Mouse (Mus musculus): ENCODE measurements around the gene H2-T22.
A peak's percentile ranks its signal among the peaks of the same experiment; 100 is the strongest.
"Not testable (repeated sequence)": the region's sequence is repeated elsewhere in the genome, so short reads cannot be mapped to it uniquely, and the experiment has no call there.

Gene H2-T22

GRCm38 (mm10) chr17:36042610-36043169 lies at the start of gene H2-T22, which contains the start of gene Gm6034:
TSS of gene H2-T22 (minus strand) at chr17:36042747.
TSS of gene Gm6034 (plus strand) at chr17:36042961.
- DNase-seq (ENCODE audit: low read depth, low spot score), result peak; percentile 97

GRCm38 (mm10) chr17:36091933-36092332 lies 49.4 kb upstream of the H2-T22 start:
- not testable (repeated sequence) for DNase-seq (ENCODE audit: low read depth, low spot score)

DNA sequence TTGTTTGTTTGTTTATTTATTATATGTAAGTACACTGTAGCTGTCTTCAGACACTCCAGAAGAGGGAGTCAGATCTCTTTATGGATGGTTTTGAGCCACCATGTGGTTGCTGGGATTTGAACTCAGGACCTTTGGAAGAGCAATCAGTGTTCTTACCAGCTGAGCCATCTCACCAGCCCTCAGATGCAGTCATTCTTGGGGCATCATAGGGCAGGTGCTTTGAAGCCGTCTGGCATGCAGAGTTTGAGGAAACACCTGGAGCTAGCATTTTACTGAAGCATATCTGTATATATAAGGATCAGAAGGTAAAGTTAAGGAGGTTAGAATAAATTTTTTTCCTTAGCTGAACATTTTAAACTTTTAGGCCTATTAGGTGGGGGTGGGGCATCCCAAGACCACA lies 43.4 kb upstream of the H2-T22 start:
- not testable (repeated sequence) for DNase-seq (ENCODE audit: low read depth, low spot score)

DNA sequence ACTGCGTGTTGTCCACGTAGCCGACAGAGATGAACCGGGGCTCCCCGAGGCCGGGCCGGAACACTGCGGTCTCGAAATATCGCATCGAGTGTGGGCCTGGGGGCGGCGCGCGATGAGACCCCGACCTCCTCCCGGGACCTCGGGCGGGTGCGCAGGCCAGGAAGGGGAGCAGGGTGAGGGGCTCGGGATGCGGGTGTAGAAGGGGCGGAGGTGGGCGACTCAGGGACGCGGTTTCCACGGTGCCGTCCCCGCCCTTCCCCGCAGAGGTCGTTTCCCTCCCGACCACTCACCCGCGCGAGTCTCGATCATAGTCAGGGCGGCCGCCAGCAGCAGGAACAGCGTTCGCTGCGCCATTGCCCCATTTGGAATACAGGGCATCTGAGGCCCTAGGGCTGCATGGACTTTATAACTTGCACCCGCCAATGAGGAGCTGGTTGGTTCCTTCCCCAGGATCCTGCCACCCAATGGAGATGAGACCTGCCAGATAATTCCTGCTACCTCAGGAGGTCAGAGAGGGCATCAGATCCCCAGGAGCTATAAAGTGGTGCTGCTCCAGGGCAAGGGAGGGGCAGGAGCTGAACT lies 41.4 kb upstream of the H2-T22 start:
- no peak for DNase-seq (ENCODE audit: low read depth, low spot score)

- peak; percentile 78 for DNase-seq (ENCODE audit: low read depth, low spot score)
Measured at GRCm38 (mm10) chr17:36083266-36083869, 40.8 kb upstream of the H2-T22 start.

GRCm38 (mm10) chr17:36082519-36083232 lies 40.1 kb upstream of the H2-T22 start:
- not testable (repeated sequence) for DNase-seq (ENCODE audit: low read depth, low spot score)

GRCm38 (mm10) chr17:36081901-36082300 lies 39.4 kb upstream of the H2-T22 start:
- not testable (repeated sequence) for DNase-seq (ENCODE audit: low read depth, low spot score)

GRCm38 (mm10) chr17:36060829-36061228 lies 18.3 kb upstream of the H2-T22 start:
- DNase-seq (ENCODE audit: low read depth, low spot score), result peak; percentile 84

- DNase-seq (ENCODE audit: low read depth, low spot score), result not testable (repeated sequence)
Measured at GRCm38 (mm10) chr17:36058362-36058761, 15.8 kb upstream of the H2-T22 start, which contains the start of gene Gm11127. TSS of gene Gm11127 (minus strand) at chr17:36058371.

DNA sequence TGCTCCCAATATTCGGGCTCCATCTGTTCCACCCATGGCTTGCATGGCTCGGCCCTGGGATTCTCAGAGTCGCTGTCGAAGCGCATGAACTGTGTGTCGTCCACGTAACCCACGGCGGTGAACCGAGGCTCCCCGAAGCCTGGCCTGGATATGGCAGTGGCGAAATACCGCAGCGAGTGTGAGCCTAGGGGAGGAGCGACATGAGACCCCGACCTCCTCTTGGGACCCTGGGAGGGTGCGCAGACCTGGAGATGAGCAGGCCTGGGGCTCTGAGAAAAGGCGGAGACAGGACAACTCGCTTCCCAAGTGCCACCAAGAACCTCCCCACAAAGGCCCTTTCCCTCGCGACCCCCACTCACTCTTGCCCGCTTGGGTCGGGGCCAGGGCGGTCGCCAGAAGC lies 15.4 kb upstream of the H2-T22 start:
- DNase-seq (ENCODE audit: low read depth, low spot score), result not testable (repeated sequence)

DNA sequence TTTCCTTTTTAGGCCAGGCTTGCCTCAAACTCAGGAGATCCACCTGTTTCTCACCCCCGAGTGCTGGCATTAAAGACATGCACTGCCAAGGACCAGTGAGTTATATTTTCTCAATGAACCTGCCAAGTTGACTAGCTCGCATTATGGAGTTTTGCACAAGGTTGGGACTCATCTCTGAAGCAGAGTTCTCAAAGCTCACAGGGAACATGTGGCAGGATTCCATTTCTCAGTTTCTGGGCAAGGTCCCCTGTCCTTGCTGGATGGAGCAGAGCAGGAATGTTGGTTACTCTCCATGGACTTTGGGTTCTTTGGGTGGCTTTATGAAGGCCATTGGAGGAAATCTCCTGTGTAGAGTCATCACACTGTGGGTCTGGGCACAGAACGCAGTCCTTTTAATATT lies 739 bp upstream of the H2-T22 start:
- no peak for DNase-seq (ENCODE audit: low read depth, low spot score)

- DNase-seq (ENCODE audit: low read depth, low spot score), result not testable (repeated sequence)
Measured at GRCm38 (mm10) chr17:36042055-36042454, 492 bp downstream of the H2-T22 start.

GRCm38 (mm10) chr17:36040604-36041003 lies 1.9 kb downstream of the H2-T22 start:
- not testable (repeated sequence) for DNase-seq (ENCODE audit: low read depth, low spot score)

- DNase-seq (ENCODE audit: low read depth, low spot score), result peak; percentile 34
Measured at GRCm38 (mm10) chr17:36036126-36036525, 6.4 kb downstream of the H2-T22 start.

DNA sequence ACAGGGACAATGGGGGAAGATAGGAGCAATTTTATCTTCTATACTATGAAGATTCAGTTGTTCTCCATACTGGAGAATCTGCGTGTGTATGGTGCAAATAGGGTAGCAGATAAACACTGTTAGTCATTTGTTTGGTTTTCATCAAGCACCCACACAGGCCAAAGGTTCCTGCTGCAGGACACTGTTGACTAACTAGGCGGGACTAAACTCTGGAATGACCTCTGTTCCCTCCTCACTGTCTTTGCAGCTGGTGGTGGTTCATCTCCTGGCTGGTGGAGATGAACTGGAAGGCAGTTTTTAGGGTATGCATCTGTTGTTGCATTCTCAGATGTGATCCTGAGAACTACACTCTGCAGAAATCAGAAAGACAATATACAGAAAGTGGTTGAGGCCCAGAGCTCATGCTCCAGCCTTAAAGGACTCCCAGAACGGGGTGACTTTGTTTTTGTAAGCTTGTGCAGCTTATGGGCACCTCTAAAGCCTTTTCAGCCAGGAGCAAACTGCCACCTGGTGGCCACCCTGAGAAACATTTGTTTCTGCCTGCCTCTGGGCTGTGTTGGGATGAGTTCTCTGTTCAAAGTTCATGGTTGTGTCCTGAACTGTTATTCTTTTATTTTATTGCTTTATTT lies 7.4 kb downstream of the H2-T22 start:
- peak; percentile 71 for DNase-seq (ENCODE audit: low read depth, low spot score)

DNA sequence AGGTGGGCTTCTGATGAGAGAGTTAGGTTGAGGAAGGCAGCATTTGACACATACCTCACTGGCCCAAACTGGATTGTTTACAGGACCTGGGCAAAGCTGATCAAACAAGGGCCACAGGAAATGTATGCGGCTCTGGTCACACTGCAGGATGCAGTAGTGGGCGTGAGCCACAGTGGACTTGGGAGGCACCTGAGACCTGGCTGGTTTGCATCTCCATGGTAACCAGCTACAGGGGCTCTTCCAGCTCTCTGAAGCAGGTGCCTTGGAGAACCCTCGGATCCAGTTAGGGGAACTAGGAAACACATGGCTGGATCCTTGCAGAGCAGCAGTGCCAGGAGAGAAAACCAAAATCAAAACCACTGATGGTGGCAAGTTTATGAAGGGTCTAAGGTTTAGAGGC lies 8.0 kb downstream of the H2-T22 start:
- not testable (repeated sequence) for DNase-seq (ENCODE audit: low read depth, low spot score)

DNA sequence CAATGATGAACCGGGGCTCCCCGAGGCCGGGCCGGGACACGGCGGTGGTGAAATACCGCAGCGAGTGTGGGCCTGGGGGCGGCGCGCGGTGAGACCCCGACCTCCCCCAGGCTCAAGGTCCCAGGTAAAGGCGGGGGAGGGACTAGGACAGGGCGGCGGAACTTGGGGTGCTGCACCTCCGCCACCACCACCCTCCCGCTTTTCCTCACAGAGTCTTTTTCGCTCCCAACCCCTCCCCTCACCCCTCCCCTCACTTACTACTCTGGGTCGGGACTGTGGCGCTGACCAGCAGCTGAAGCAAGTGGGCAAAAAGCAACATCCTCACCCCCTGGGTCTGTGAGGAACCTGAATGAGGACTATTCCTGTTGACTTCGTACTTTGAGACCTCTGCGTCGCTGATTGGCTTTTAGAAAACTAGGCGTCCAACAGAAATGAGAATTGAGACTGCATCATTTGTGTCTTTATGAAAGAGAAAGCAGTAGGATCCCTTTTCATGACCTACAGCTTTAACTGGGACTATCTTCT lies 10.1 kb downstream of the H2-T22 start, which contains the start of gene H2-T23:
Gene H2-T23 (minus strand): TSS at position 505 of the 525 bp plus-strand sequence.
- peak; percentile 86 for DNase-seq (ENCODE audit: low read depth, low spot score)

DNA sequence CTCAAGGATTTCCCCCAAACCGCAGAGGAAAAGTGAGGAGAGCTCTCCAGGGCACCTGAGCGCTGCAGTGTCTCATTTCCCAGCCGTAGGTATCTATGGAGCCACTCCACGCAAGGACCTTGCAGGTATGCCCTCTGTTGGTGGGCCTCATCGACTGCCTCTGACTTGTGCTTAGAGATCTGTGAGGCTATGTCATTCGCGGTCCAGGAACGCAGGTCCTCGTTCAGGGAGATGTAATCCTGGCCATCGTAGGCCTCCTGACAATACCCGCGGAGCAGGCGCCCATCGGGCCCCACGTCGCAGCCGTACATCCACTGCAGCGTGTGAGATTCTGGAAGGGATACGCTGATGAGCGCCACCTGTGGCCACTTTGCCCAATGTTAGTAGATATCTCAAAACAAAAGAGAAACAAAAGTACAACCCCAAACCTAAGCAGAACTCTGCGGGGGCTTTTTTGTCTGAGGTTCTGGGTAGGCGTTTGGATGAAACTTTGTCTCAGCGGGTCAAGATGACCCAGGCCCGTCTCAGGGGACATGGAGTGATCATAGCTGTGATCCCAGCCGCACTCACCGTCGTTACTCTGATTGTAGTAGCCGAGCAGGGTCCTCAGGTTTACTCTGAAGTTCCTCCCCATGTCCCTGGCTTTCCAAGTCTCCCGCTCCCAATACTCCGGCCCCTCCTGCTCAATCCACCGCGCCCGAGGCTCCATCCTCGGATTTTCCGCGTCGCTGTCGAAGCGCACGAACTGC lies 10.8 kb downstream of the H2-T22 start:
- DNase-seq (ENCODE audit: low read depth, low spot score), result peak; percentile 79

GRCm38 (mm10) chr17:36030703-36031582 lies 11.6 kb downstream of the H2-T22 start:
- DNase-seq (ENCODE audit: low read depth, low spot score), result not testable (repeated sequence)

Data from CD4-positive helper T cell, adult 2 months (primary cell).